In the genomic region with DNA sequence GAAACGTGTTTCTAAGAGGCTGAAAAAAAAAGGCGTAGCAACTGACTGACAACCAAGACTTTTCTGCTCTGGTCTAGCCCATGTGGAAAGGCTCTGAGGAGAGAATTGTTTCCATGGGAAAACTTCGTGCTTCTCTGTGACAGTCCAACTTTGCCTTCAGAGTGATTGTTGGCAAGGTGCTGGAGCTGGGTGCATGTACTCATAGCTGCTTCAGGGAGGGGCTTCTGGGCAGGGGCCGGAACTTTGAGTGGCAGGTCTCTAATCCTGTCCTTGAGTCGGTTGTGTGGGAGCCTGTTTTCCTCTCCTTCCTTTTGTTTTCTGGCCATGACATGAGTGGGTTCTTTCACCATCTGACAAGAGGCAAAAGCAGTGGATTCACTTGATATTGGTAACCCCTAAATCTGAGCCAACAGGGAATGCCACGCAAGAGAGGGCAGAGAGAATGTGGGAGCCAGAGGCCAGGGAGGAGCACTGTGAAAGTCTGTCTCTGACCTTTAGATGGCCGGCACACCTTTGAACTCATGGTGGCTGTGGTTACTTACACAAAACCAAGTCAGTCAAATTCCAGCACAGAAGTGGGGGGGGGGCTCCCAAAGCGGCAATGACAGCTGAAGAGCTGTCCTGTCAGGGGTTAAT, we compare ENCODE assay signal across 18 mouse cellular contexts.
DNase-seq lines count a peak whose midpoint lies in the region; ATAC-seq and TF ChIP-seq lines count a peak whose summit lies in the region.
"Had no signal": no experiment of that assay in that cellular context is flagged by ENCODE, and none has a peak within 500 bp of the region (broad histone marks: within the 10 kb centered on the region; RNA-seq: fewer than 3 reads in every experiment).

No protein-coding gene starts in this region.

- TF ChIP-seq CTCF in brain, embryonic 14.5 days (IDR thresholded peaks at IDR 0.05; ENCODE audit: borderline replicate concordance, extremely low read depth, insufficient read depth, insufficient read length): no peak

- no peak overlapping the region for H3K4me3 ChIP-seq in hindbrain, embryonic 14.5 days (replicated peaks; ENCODE audit: low read length)
- no peak overlapping the region for H3K4me3 ChIP-seq in hindbrain, embryonic 13.5 days
- no peak overlapping the region for H3K4me3 ChIP-seq in kidney, embryonic 15.5 days (replicated peaks)
- no peak overlapping the region for H3K4me3 ChIP-seq in midbrain, embryonic 14.5 days (replicated peaks; ENCODE audit: low read depth, low read length)
- H3K4me3 ChIP-seq: heart, adult 2 months; liver, embryonic 13.5 days; lung, embryonic 15.5 days had no signal

- no peak overlapping the region for H3K4me2 ChIP-seq in hindbrain, embryonic 14.5 days (replicated peaks)
- no peak overlapping the region for H3K4me2 ChIP-seq in hindbrain, embryonic 13.5 days
- no peak overlapping the region for H3K4me2 ChIP-seq in kidney, embryonic 15.5 days
- H3K4me2 ChIP-seq in midbrain, embryonic 14.5 days (ENCODE audit: low read length): no peak overlapping the region
- H3K4me2 ChIP-seq: liver, embryonic 13.5 days; lung, embryonic 15.5 days had no signal

- H3K27ac ChIP-seq in hindbrain, embryonic 14.5 days: peak overlapping the region; percentile 58
- no peak overlapping the region for H3K27ac ChIP-seq in hindbrain, embryonic 13.5 days
- H3K27ac ChIP-seq in kidney, embryonic 15.5 days: no peak overlapping the region
- H3K27ac ChIP-seq in midbrain, embryonic 14.5 days (replicated peaks; ENCODE audit: low read depth, low read length): no peak overlapping the region
- H3K27ac ChIP-seq: heart, adult 2 months; liver, embryonic 13.5 days; lung, embryonic 15.5 days had no signal

- no peaks in the 10 kb centered on the region for H3K9me3 ChIP-seq in hindbrain, embryonic 14.5 days (ENCODE audit: control insufficient read depth, low read length)
- H3K9me3 ChIP-seq in hindbrain, embryonic 13.5 days: no peaks in the 10 kb centered on the region
- H3K9me3 ChIP-seq in kidney, embryonic 15.5 days (replicated peaks): no peaks in the 10 kb centered on the region
- no peaks in the 10 kb centered on the region for H3K9me3 ChIP-seq in midbrain, embryonic 14.5 days (ENCODE audit: control insufficient read depth, low read length)
- H3K9me3 ChIP-seq: liver, embryonic 13.5 days; lung, embryonic 15.5 days had no signal

- H3K36me3 ChIP-seq in hindbrain, embryonic 14.5 days (replicated peaks; ENCODE audit: control insufficient read depth, insufficient read depth): no peaks in the 10 kb centered on the region
- H3K36me3 ChIP-seq in hindbrain, embryonic 13.5 days: no peaks in the 10 kb centered on the region
- no peaks in the 10 kb centered on the region for H3K36me3 ChIP-seq in kidney, embryonic 15.5 days
- no peaks in the 10 kb centered on the region for H3K36me3 ChIP-seq in midbrain, embryonic 14.5 days (ENCODE audit: control insufficient read depth, insufficient read depth, low read length)
- H3K36me3 ChIP-seq: liver, embryonic 13.5 days; lung, embryonic 15.5 days had no signal

- 54% methylated on average over 8 of the region's 8 CpGs for WGBS in hindbrain, embryonic 14.5 days
- WGBS in hindbrain, embryonic 13.5 days: 57% methylated on average over 8 of the region's 8 CpGs
- WGBS in kidney, embryonic 15.5 days: 55% methylated on average over 8 of the region's 8 CpGs
- WGBS in midbrain, embryonic 14.5 days: 27% methylated on average over 8 of the region's 8 CpGs

- no peaks in the 10 kb centered on the region for H3K27me3 ChIP-seq in hindbrain, embryonic 14.5 days (ENCODE audit: control insufficient read depth, insufficient read depth, low read length)
- H3K27me3 ChIP-seq in hindbrain, embryonic 13.5 days: no peaks in the 10 kb centered on the region
- H3K27me3 ChIP-seq in kidney, embryonic 15.5 days: no peaks in the 10 kb centered on the region
- peaks cover 1% of the 10 kb centered on the region; the same call in 1 of the 2 replicates for H3K27me3 ChIP-seq in midbrain, embryonic 14.5 days (ENCODE audit: control insufficient read depth, insufficient read depth, low read length)
- H3K27me3 ChIP-seq: CH12.LX; liver, embryonic 13.5 days; lung, embryonic 15.5 days had no signal

- DNase-seq in hindbrain, embryonic 14.5 days (ENCODE audit: low spot score): no peak
- peak; percentile 42 for DNase-seq in kidney, adult 9 months
- peak; percentile 53 for DNase-seq in brain, embryonic 14.5 days (ENCODE audit: low read depth)
- DNase-seq in midbrain, embryonic 14.5 days: peak; percentile 24
- DNase-seq in spleen, adult 18-20 months: no peak
- DNase-seq in frontal cortex, adult 2 months (ENCODE audit: extremely low spot score in 1 of 2, low spot score in 1 of 2): no peak
- DNase-seq: adrenal gland, postnatal 36 days; cerebellum, adult 2 months; cerebellum, postnatal 36 days; gastrocnemius, postnatal 14 days; heart, adult 2 months; layer of hippocampus, adult 9-11 months; liver, embryonic 13.5 days; retina, postnatal 1 day had no signal

- peak; percentile 71; the same call in 1 of the 2 replicates for ATAC-seq in hindbrain, embryonic 14.5 days (ENCODE audit: low FRiP score)
- no peak for ATAC-seq in hindbrain, embryonic 13.5 days (ENCODE audit: low FRiP score)
- ATAC-seq in kidney, embryonic 15.5 days (replicated peaks; ENCODE audit: low FRiP score): no peak; the same call in 1 of the 2 replicates
- no peak for ATAC-seq in midbrain, embryonic 14.5 days (ENCODE audit: low FRiP score, low TSS enrichment)

- no peak for TF ChIP-seq POLR2A in brain, embryonic 14.5 days (IDR thresholded peaks at IDR 0.05; ENCODE audit: borderline replicate concordance, extremely low read depth, insufficient read depth, insufficient read length, poor library complexity, severe bottlenecking)

- no peaks in the 10 kb centered on the region for H3K4me1 ChIP-seq in hindbrain, embryonic 14.5 days (replicated peaks; ENCODE audit: control insufficient read depth, insufficient read depth, low read length)
- peaks cover under 1% of the 10 kb centered on the region for H3K4me1 ChIP-seq in hindbrain, embryonic 13.5 days (replicated peaks)
- H3K4me1 ChIP-seq in kidney, embryonic 15.5 days: peaks cover 6% of the 10 kb centered on the region; the same call in 1 of the 2 replicates
- H3K4me1 ChIP-seq in midbrain, embryonic 14.5 days (ENCODE audit: control insufficient read depth, insufficient read depth, low read length): 0 out of 2 replicates have a peak, but pooled peaks cover under 1% of the 10 kb centered on the region
- H3K4me1 ChIP-seq: lung, embryonic 15.5 days had no signal

- H3K9ac ChIP-seq in hindbrain, embryonic 14.5 days: no peak overlapping the region
- no peak overlapping the region for H3K9ac ChIP-seq in hindbrain, embryonic 13.5 days
- no peak overlapping the region for H3K9ac ChIP-seq in kidney, embryonic 15.5 days
- H3K9ac ChIP-seq in midbrain, embryonic 14.5 days (replicated peaks; ENCODE audit: low read length): no peak overlapping the region
- H3K9ac ChIP-seq: liver, embryonic 13.5 days; lung, embryonic 15.5 days had no signal

Comparison
In these comparisons a context has a peak if more than half of its experiments do, and no peak if none do; other contexts are left out.
1. DNase-seq: peak in kidney, adult 9 months (single experiment), brain, embryonic 14.5 days (single experiment) and midbrain, embryonic 14.5 days (single experiment); none in hindbrain, embryonic 14.5 days (single experiment), spleen, adult 18-20 months (0 of 2) and frontal cortex, adult 2 months (0 of 2).